Mouse (Mus musculus) left cerebral cortex, adult 18-20 months (tissue): Measurements from ENCODE around the gene 0610010F05Rik. TPM values are rescaled to one million over a fixed set of nuclear protein-coding genes. Genes with fewer than 3 reads are reported as not detected.

ENCODE experiments used
- DNase-seq, 2 experiments: peaks; one replicate each; pipeline ENCODE4 v3.0.0; 2021 to 2022; ENCODE audit warnings: low spot score in 2 of 2, mixed read lengths in 1 of 2
- total RNA-seq, 2 experiments: library from RNA; stranded (reverse); gene quantifications; 2 replicates each; pipeline ENCODE4 v1.2.3; 2021

Gene 0610010F05Rik
- total RNA-seq, 2 experiments from 2014 or later, result 32.7 to 39.9 TPM

- DNase-seq, result no peak
These were observed 63.3 kb downstream of the 0610010F05Rik start for GRCm38 (mm10) chr11:23570130-23570529.

GRCm38 (mm10) chr11:23565761-23566160 lies 67.7 kb downstream of the 0610010F05Rik start:
- DNase-seq, result peak; percentile 74 to 83

GRCm38 (mm10) chr11:23557039-23557630 lies 76.3 kb downstream of the 0610010F05Rik start:
- no peak for DNase-seq

GRCm38 (mm10) chr11:23537446-23537845 lies 96.0 kb downstream of the 0610010F05Rik start:
- no peak for DNase-seq

- DNase-seq, result peak in 1 of 2 experiments; percentile 5
These were observed 112.8 kb downstream of the 0610010F05Rik start, which contains the start of gene 1700093K21Rik for GRCm38 (mm10) chr11:23520473-23521205. TSS of gene 1700093K21Rik (minus strand) at chr11:23521155.

GRCm38 (mm10) chr11:23518981-23519380 lies 114.5 kb downstream of the 0610010F05Rik start:
- no peak for DNase-seq

GRCm38 (mm10) chr11:23515315-23515714 lies 118.1 kb downstream of the 0610010F05Rik start:
- no peak for DNase-seq

Other genes with a start within 250 kb of the 0610010F05Rik start
- gene Ahsa2, start 135.6 kb downstream of the 0610010F05Rik start, total RNA-seq, result 10 to 100 TPM; 46.0 to 47.0 TPM
- not detected for gene 1700093K21Rik, start 112.5 kb downstream of the 0610010F05Rik start, total RNA-seq
- gene Pus10, start 32.0 kb upstream of the 0610010F05Rik start, total RNA-seq, result 10 to 100 TPM; 15.0 to 15.3 TPM
- 10 to 100 TPM; 24.4 to 27.0 TPM for gene Pex13, start 32.3 kb upstream of the 0610010F05Rik start, total RNA-seq
- gene Rel, start 137.3 kb upstream of the 0610010F05Rik start, total RNA-seq, result 1 to 10 TPM; 3.4 to 3.5 TPM